Mouse (Mus musculus): ENCODE results near the gene Thoc3.

Gene Thoc3

GRCm38 (mm10) chr13:54439912-54440311 lies 28.7 kb downstream of the Thoc3 start:
- DNase-seq: peak; percentile 53 to 75

- DNase-seq: no peak
Measured at GRCm38 (mm10) chr13:54438814-54439213, 29.8 kb downstream of the Thoc3 start.

- no peak for DNase-seq
Measured at GRCm38 (mm10) chr13:54437083-54437482, 31.6 kb downstream of the Thoc3 start.

- no peak for DNase-seq
Measured at GRCm38 (mm10) chr13:54436666-54437065, 32.0 kb downstream of the Thoc3 start.

GRCm38 (mm10) chr13:54431161-54431560 lies 37.5 kb downstream of the Thoc3 start:
- DNase-seq: no peak

GRCm38 (mm10) chr13:54430051-54430450 lies 38.6 kb downstream of the Thoc3 start:
- DNase-seq: no peak

GRCm38 (mm10) chr13:54428771-54429170 lies 39.9 kb downstream of the Thoc3 start:
- peak in 1 of 2 experiments; percentile 30 for DNase-seq

GRCm38 (mm10) chr13:54426781-54427655 lies 41.6 kb downstream of the Thoc3 start:
- no peak for DNase-seq

- peak; percentile 70 to 77 for DNase-seq
Measured at GRCm38 (mm10) chr13:54425269-54425668, 43.4 kb downstream of the Thoc3 start.

- DNase-seq: no peak
Measured at GRCm38 (mm10) chr13:54420226-54420625, 48.4 kb downstream of the Thoc3 start.

- DNase-seq: no peak
Measured at GRCm38 (mm10) chr13:54418781-54419327, 49.8 kb downstream of the Thoc3 start.

GRCm38 (mm10) chr13:54415059-54415458 lies 53.6 kb downstream of the Thoc3 start:
- DNase-seq: no peak

- DNase-seq: no peak
Measured at GRCm38 (mm10) chr13:54412721-54413120, 55.9 kb downstream of the Thoc3 start.

- DNase-seq: no peak
Measured at GRCm38 (mm10) chr13:54412236-54412635, 56.4 kb downstream of the Thoc3 start.

GRCm38 (mm10) chr13:54411656-54412055 lies 57.0 kb downstream of the Thoc3 start:
- DNase-seq: no peak

Data from lung, adult 18-20 months (tissue).